Comparison of ENCODE assay signal across 26 mouse cellular contexts in genomic region chr15:25834920-25835674, GRCm38 (mm10). TPM values are rescaled to one million over a fixed set of nuclear protein-coding genes. Genes with fewer than 3 reads are reported as not detected.
DNase-seq lines count a peak whose midpoint lies in the region; ATAC-seq and TF ChIP-seq lines count a peak whose summit lies in the region.
"Had no signal": no experiment of that assay in that cellular context is flagged by ENCODE, and none has a peak within 500 bp of the region (broad histone marks: within the 10 kb centered on the region; RNA-seq: fewer than 3 reads in every experiment).

No protein-coding gene starts in this region.

- 83% methylated on average over 17 of the region's 17 CpGs for WGBS in lung, postnatal 0 days
- WGBS in forebrain, embryonic 15.5 days, result 87% methylated on average over 17 of the region's 17 CpGs

- no peak for TF ChIP-seq CTCF in lung, postnatal 0 days (IDR thresholded peaks at IDR 0.05)

- H3K4me2 ChIP-seq in lung, postnatal 0 days (replicated peaks; ENCODE audit: low read depth, low read length), result no peak overlapping the region
- no peak overlapping the region for H3K4me2 ChIP-seq in forebrain, embryonic 15.5 days (replicated peaks)
- H3K4me2 ChIP-seq: hindbrain, embryonic 13.5 days; limb, embryonic 15.5 days; liver, embryonic 15.5 days; midbrain, embryonic 13.5 days; neural tube, embryonic 12.5 days had no signal

- H3K4me3 ChIP-seq in lung, postnatal 0 days (ENCODE audit: low read depth, low read length), result no peak overlapping the region
- H3K4me3 ChIP-seq in forebrain, embryonic 15.5 days, result no peak overlapping the region
- H3K4me3 ChIP-seq: forebrain, embryonic 10.5 days; hindbrain, embryonic 13.5 days; limb, embryonic 15.5 days; liver, embryonic 15.5 days; megakaryocyte, embryonic 14.5 days; midbrain, embryonic 13.5 days; neural tube, embryonic 12.5 days had no signal

- no peak overlapping the region for H3K27ac ChIP-seq in lung, postnatal 0 days (ENCODE audit: low read length)
- H3K27ac ChIP-seq in forebrain, embryonic 15.5 days (replicated peaks), result no peak overlapping the region
- H3K27ac ChIP-seq: forebrain, embryonic 10.5 days; hindbrain, embryonic 13.5 days; limb, embryonic 15.5 days; liver, embryonic 15.5 days; midbrain, embryonic 13.5 days; neural tube, embryonic 12.5 days; stomach, postnatal 0 days had no signal

- no peak for TF ChIP-seq EP300 in lung, postnatal 0 days (IDR thresholded peaks at IDR 0.05)

- H3K4me1 ChIP-seq in lung, postnatal 0 days (ENCODE audit: insufficient read depth, low read depth, low read length), result no peaks in the 10 kb centered on the region
- H3K4me1 ChIP-seq in forebrain, embryonic 15.5 days, result no peaks in the 10 kb centered on the region
- H3K4me1 ChIP-seq: forebrain, embryonic 10.5 days; hindbrain, embryonic 13.5 days; limb, embryonic 15.5 days; liver, embryonic 15.5 days; midbrain, embryonic 13.5 days; neural tube, embryonic 12.5 days had no signal

- H3K36me3 ChIP-seq in lung, postnatal 0 days (ENCODE audit: insufficient read depth, low read length), result no peaks in the 10 kb centered on the region
- H3K36me3 ChIP-seq in forebrain, embryonic 15.5 days, result no peaks in the 10 kb centered on the region
- H3K36me3 ChIP-seq: forebrain, embryonic 10.5 days; hindbrain, embryonic 13.5 days; limb, embryonic 15.5 days; liver, embryonic 15.5 days; midbrain, embryonic 13.5 days; neural tube, embryonic 12.5 days had no signal

- H3K9me3 ChIP-seq in lung, postnatal 0 days (ENCODE audit: low read length), result no peaks in the 10 kb centered on the region
- no peaks in the 10 kb centered on the region for H3K9me3 ChIP-seq in forebrain, embryonic 15.5 days
- H3K9me3 ChIP-seq: hindbrain, embryonic 13.5 days; limb, embryonic 15.5 days; liver, embryonic 15.5 days; midbrain, embryonic 13.5 days had no signal

- no peaks in the 10 kb centered on the region for H3K27me3 ChIP-seq in lung, postnatal 0 days (replicated peaks; ENCODE audit: insufficient read depth, low read length)
- no peaks in the 10 kb centered on the region for H3K27me3 ChIP-seq in forebrain, embryonic 15.5 days
- H3K27me3 ChIP-seq: hindbrain, embryonic 13.5 days; limb, embryonic 15.5 days; liver, embryonic 15.5 days; midbrain, embryonic 13.5 days; neural tube, embryonic 12.5 days had no signal

- no peak for DNase-seq in lung, postnatal 0 days (ENCODE audit: low spot score)
- DNase-seq in lung, postnatal 10 days, result no peak
- DNase-seq in R1 (ENCODE audit: low read depth, low spot score), result peak; percentile 84
- DNase-seq in thymus, adult 18-20 months, result no peak
- DNase-seq: adrenal gland, postnatal 36 days; cerebellum, adult 18-20 months; cerebellum, postnatal 14 days; gastrocnemius, postnatal 36 days; heart, postnatal 36 days; kidney, adult 18-20 months; kidney, postnatal 25 days; left cerebral cortex, postnatal 4 days; right cerebral cortex, adult 18-20 months; thymus, postnatal 14 days had no signal

- no peak overlapping the region for H3K9ac ChIP-seq in lung, postnatal 0 days (replicated peaks; ENCODE audit: low read depth)
- no peak overlapping the region for H3K9ac ChIP-seq in forebrain, embryonic 15.5 days (replicated peaks)
- H3K9ac ChIP-seq: hindbrain, embryonic 13.5 days; limb, embryonic 15.5 days; liver, embryonic 15.5 days; midbrain, embryonic 13.5 days; neural tube, embryonic 12.5 days had no signal

- peak; percentile 27; the same call in 1 of the 2 replicates for ATAC-seq in lung, postnatal 0 days
- ATAC-seq in megakaryocyte, adult 5-6 weeks (ENCODE audit: poor library complexity, severe bottlenecking), result peak; percentile 58
- no peak for ATAC-seq in forebrain, embryonic 15.5 days (replicated peaks)
- ATAC-seq in cerebellum, adult (ENCODE audit: insufficient number of reproducible peaks, low FRiP score, low TSS enrichment), result no peak
- ATAC-seq: inflammation-experienced regulatory T-cells, adult 6 months; midbrain, embryonic 13.5 days had no signal

RNA-seq across cellular contexts. Expression of gene Retreg1, which starts 7.9 kb away (rescaled TPM):
- 36.2 and 36.8 TPM in 2 replicates for polyA plus RNA-seq in lung, postnatal 0 days (2015; fragmentation: Nextera tagmentation; extraction: Ambion mirVana)
- 26.1 and 26.7 TPM in 2 replicates for total RNA-seq in megakaryocyte, adult 5-6 weeks (2015)
- 22.3 and 23.1 TPM in 2 replicates for total RNA-seq in megakaryocyte, adult 5-6 weeks (2017)
- polyA plus RNA-seq in forebrain, embryonic 15.5 days (2015; fragmentation: Nextera tagmentation; extraction: Ambion mirVana), result 6.2 and 7.6 TPM in 2 replicates

Comparison
In these comparisons a context has a peak if more than half of its experiments do, and no peak if none do; other contexts are left out.
1. ATAC-seq: peak in lung, postnatal 0 days (single experiment) and megakaryocyte, adult 5-6 weeks (single experiment); none in forebrain, embryonic 15.5 days (single experiment) and cerebellum, adult (single experiment).